Comparison of ENCODE assay signal across 14 mouse cellular contexts in the genomic region with DNA sequence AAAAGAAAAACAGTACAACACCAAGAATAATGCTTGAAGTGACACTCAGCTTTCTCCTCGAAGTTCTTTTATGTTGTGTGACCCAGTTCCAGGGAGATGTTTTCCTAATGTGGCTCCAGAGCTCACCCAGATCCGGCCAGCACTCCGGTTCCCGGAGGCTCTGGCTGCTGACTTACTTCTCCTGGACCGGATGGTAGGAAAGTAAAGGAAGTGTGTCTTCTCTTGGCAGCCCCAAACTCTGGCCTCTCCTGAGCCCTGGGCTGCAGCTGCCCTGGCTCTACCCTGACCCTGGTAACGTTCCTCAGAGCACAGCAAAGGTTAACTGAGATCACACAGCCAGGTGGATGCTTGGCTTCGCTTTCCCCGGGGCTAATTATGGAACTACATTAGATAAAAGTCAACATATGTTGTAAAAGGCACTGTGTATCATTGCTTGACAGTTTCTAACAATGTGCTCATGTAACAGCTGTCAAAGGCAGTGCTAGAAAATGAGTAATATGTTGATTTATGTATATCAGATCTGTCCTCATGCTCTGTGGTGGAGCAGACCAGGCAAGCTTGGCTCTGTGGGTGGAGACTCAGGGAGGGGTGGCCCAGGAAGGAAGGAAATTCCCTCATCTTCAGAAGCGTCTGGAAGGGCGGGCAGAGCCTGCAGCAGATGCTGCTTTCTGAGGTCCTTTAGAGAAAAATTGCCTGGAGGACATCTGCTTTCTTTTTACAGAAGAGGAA. TPM values are rescaled to one million over a fixed set of nuclear protein-coding genes. Genes with fewer than 3 reads are reported as not detected.
DNase-seq lines count a peak whose midpoint lies in the region; ATAC-seq lines count a peak whose summit lies in the region.
"Had no signal": no experiment of that assay in that cellular context is flagged by ENCODE, and none has a peak within 500 bp of the region (broad histone marks: within the 10 kb centered on the region; RNA-seq: fewer than 3 reads in every experiment).

No protein-coding gene starts in this region.

- H3K9me3 ChIP-seq in embryonic facial prominence, embryonic 14.5 days (ENCODE audit: control insufficient read depth, low read length), result no peaks in the 10 kb centered on the region
- no peaks in the 10 kb centered on the region for H3K9me3 ChIP-seq in embryonic facial prominence, embryonic 10.5 days
- H3K9me3 ChIP-seq in midbrain, embryonic 13.5 days, result no peaks in the 10 kb centered on the region
- no peaks in the 10 kb centered on the region for H3K9me3 ChIP-seq in midbrain, embryonic 14.5 days (ENCODE audit: control insufficient read depth, low read length)
- H3K9me3 ChIP-seq: heart, embryonic 15.5 days had no signal

- WGBS in embryonic facial prominence, embryonic 14.5 days, result 55% methylated on average over 10 of the region's 10 CpGs
- 70% methylated on average over 10 of the region's 10 CpGs for WGBS in embryonic facial prominence, embryonic 10.5 days
- 68% methylated on average over 10 of the region's 10 CpGs for WGBS in midbrain, embryonic 13.5 days
- WGBS in midbrain, embryonic 14.5 days, result 67% methylated on average over 10 of the region's 10 CpGs

- no peak overlapping the region for H3K9ac ChIP-seq in embryonic facial prominence, embryonic 14.5 days (ENCODE audit: low read depth, low read length)
- H3K9ac ChIP-seq in midbrain, embryonic 13.5 days (replicated peaks), result no peak overlapping the region
- H3K9ac ChIP-seq in midbrain, embryonic 14.5 days (replicated peaks; ENCODE audit: low read length), result no peak overlapping the region
- H3K9ac ChIP-seq: heart, embryonic 15.5 days had no signal

- no peak overlapping the region for H3K4me2 ChIP-seq in embryonic facial prominence, embryonic 14.5 days (ENCODE audit: low read depth, low read length)
- no peak overlapping the region for H3K4me2 ChIP-seq in midbrain, embryonic 13.5 days (replicated peaks)
- no peak overlapping the region for H3K4me2 ChIP-seq in midbrain, embryonic 14.5 days (ENCODE audit: low read length)
- H3K4me2 ChIP-seq: heart, embryonic 15.5 days had no signal

- H3K27me3 ChIP-seq in embryonic facial prominence, embryonic 14.5 days (replicated peaks; ENCODE audit: control insufficient read depth, insufficient read depth, low read length), result no peaks in the 10 kb centered on the region
- no peaks in the 10 kb centered on the region for H3K27me3 ChIP-seq in embryonic facial prominence, embryonic 10.5 days (replicated peaks; ENCODE audit: low read depth, poor library complexity, severe bottlenecking)
- H3K27me3 ChIP-seq in midbrain, embryonic 13.5 days, result no peaks in the 10 kb centered on the region
- H3K27me3 ChIP-seq in midbrain, embryonic 14.5 days (ENCODE audit: control insufficient read depth, insufficient read depth, low read length), result no peaks in the 10 kb centered on the region
- H3K27me3 ChIP-seq: heart, embryonic 15.5 days had no signal

- H3K36me3 ChIP-seq in embryonic facial prominence, embryonic 14.5 days (ENCODE audit: control insufficient read depth, insufficient read depth, low read length), result no peaks in the 10 kb centered on the region
- H3K36me3 ChIP-seq in embryonic facial prominence, embryonic 10.5 days (replicated peaks), result no peaks in the 10 kb centered on the region
- no peaks in the 10 kb centered on the region for H3K36me3 ChIP-seq in midbrain, embryonic 13.5 days
- no peaks in the 10 kb centered on the region for H3K36me3 ChIP-seq in midbrain, embryonic 14.5 days (ENCODE audit: control insufficient read depth, insufficient read depth, low read length)
- H3K36me3 ChIP-seq: heart, embryonic 15.5 days had no signal

- ATAC-seq in embryonic facial prominence, embryonic 14.5 days (ENCODE audit: low read depth), result no peak
- ATAC-seq in midbrain, embryonic 13.5 days, result peak; percentile 44; the same call in 1 of the 2 replicates
- no peak for ATAC-seq in midbrain, embryonic 14.5 days (ENCODE audit: low FRiP score, low TSS enrichment)

- H3K27ac ChIP-seq in embryonic facial prominence, embryonic 14.5 days (replicated peaks; ENCODE audit: low read depth, low read length), result no peak overlapping the region
- no peak overlapping the region for H3K27ac ChIP-seq in embryonic facial prominence, embryonic 10.5 days (replicated peaks)
- no peak overlapping the region for H3K27ac ChIP-seq in midbrain, embryonic 13.5 days
- H3K27ac ChIP-seq in midbrain, embryonic 14.5 days (replicated peaks; ENCODE audit: low read depth, low read length), result no peak overlapping the region
- H3K27ac ChIP-seq: heart, embryonic 15.5 days had no signal

- peak; percentile 23 for DNase-seq in embryonic facial prominence, embryonic 14.5 days (ENCODE audit: low spot score)
- DNase-seq in embryonic facial prominence, embryonic 10.5 days (ENCODE audit: low spot score), result no peak
- DNase-seq in midbrain, embryonic 14.5 days, result no peak
- DNase-seq in left cerebral cortex, adult 9 months (ENCODE audit: low spot score in 2 of 2), result peak; percentile 75 to 80
- DNase-seq in right cerebral cortex, postnatal 25 days, result peak; percentile 67
- DNase-seq in thymus, postnatal 4 days, result no peak
- no peak for DNase-seq in adrenal gland, adult (ENCODE audit: inconsistent age in 2 of 2, low spot score in 1 of 2)
- DNase-seq: cerebellum, postnatal 25 days; gastrocnemius, postnatal 36 days; kidney, postnatal 14 days; liver had no signal

- H3K4me3 ChIP-seq in embryonic facial prominence, embryonic 14.5 days (ENCODE audit: low read depth, low read length), result no peak overlapping the region
- no peak overlapping the region for H3K4me3 ChIP-seq in embryonic facial prominence, embryonic 10.5 days
- H3K4me3 ChIP-seq in midbrain, embryonic 13.5 days (replicated peaks), result no peak overlapping the region
- H3K4me3 ChIP-seq in midbrain, embryonic 14.5 days (replicated peaks; ENCODE audit: low read depth, low read length), result no peak overlapping the region
- H3K4me3 ChIP-seq: heart, embryonic 15.5 days had no signal

- H3K4me1 ChIP-seq in embryonic facial prominence, embryonic 14.5 days (ENCODE audit: control insufficient read depth, insufficient read depth, low read length), result no peaks in the 10 kb centered on the region
- H3K4me1 ChIP-seq in embryonic facial prominence, embryonic 10.5 days, result peaks cover 10% of the 10 kb centered on the region
- peaks cover 22% of the 10 kb centered on the region for H3K4me1 ChIP-seq in midbrain, embryonic 13.5 days (replicated peaks)
- peaks cover 11% of the 10 kb centered on the region; the same call in 1 of the 2 replicates for H3K4me1 ChIP-seq in midbrain, embryonic 14.5 days (ENCODE audit: control insufficient read depth, insufficient read depth, low read length)
- H3K4me1 ChIP-seq: heart, embryonic 15.5 days had no signal

RNA-seq across cellular contexts. Expression of gene Spata19, which starts 57.5 kb away (rescaled TPM):
- polyA plus RNA-seq in embryonic facial prominence, embryonic 14.5 days (2014; fragmentation: Nextera tagmentation; extraction: Ambion mirVana), result not detected in 2 replicates
- not detected in 2 replicates for polyA plus RNA-seq in embryonic facial prominence, embryonic 10.5 days (2016; fragmentation: Nextera tagmentation; extraction: Ambion mirVana)
- 0.35 TPM in 1 of 2 replicates, not detected in the other for polyA plus RNA-seq in midbrain, embryonic 13.5 days (2015; fragmentation: Nextera tagmentation; extraction: Ambion mirVana)
- polyA plus RNA-seq in midbrain, embryonic 14.5 days (2014; fragmentation: Nextera tagmentation; extraction: Ambion mirVana), result not detected in 2 replicates
- polyA plus RNA-seq: heart, embryonic 15.5 days; intestine, embryonic 14.5 days had no signal

Comparison
In these comparisons a context has a peak if more than half of its experiments do, and no peak if none do; other contexts are left out.
1. DNase-seq: peak in embryonic facial prominence, embryonic 14.5 days (single experiment), left cerebral cortex, adult 9 months (2 of 2) and right cerebral cortex, postnatal 25 days (single experiment); none in embryonic facial prominence, embryonic 10.5 days (single experiment), midbrain, embryonic 14.5 days (single experiment), thymus, postnatal 4 days (single experiment) and adrenal gland, adult (0 of 2).